Mouse (Mus musculus): ENCODE measurements at regions not wholly inside any gene's neighbourhood (a gene's known extent, or its start where the extent isn't known, plus 50 kb on each side); places are given as distances from the start of the nearest gene placed in this dataset.

DNA sequence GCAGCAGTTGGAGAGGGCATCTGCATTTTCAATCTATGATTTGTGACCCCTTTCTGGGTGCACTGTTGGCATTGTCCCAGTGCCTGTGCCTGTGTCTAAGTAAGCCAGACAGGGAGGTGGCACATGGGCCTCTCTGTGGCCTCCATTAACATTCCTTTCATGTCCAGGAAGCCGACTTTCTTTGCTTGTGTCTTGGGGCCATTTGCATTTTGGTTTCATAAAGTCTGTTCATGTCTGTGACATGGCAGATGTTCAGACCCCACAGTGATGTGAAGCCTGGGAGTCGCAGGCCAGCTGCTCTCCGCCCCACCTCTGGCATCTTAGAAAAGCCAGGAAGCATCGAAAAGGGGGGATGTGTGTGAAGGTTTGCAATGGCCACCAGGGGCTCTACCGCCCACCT is 153.1 kb downstream of the Kif26a start:
- TF ChIP-seq CTCF (IDR thresholded peaks at IDR 0.05; ENCODE audit: low read depth) (no peak), EP300 (IDR thresholded peaks at IDR 0.05; ENCODE audit: low read depth) (no peak)

Measured in heart, postnatal 0 days (tissue).